Comparison of ENCODE assay signal across 8 mouse cellular contexts in genomic region chr2:30133613-30134377, GRCm38 (mm10). TPM values are rescaled to one million over a fixed set of nuclear protein-coding genes. Genes with fewer than 3 reads are reported as not detected.
DNase-seq lines count a peak whose midpoint lies in the region; ATAC-seq lines count a peak whose summit lies in the region.

TSS of gene Tbc1d13 (plus strand) at chr2:30133746.

- peak within 1 kb of the TSS; percentile 85 for H3K27ac ChIP-seq in hindbrain, embryonic 16.5 days (ENCODE audit: low read depth, low read length)
- H3K27ac ChIP-seq in macrophage: peak within 1 kb of the TSS; percentile 95

- WGBS in hindbrain, embryonic 16.5 days: under 1% methylated on average over 44 of the region's 46 CpGs
- WGBS in macrophage (ENCODE audit: missing documents): under 1% methylated on average over 45 of the region's 46 CpGs

- H3K9me3 ChIP-seq in hindbrain, embryonic 16.5 days (ENCODE audit: control insufficient read depth, low read length): no peaks in the 10 kb centered on the region

- ATAC-seq in hindbrain, embryonic 16.5 days: peak; percentile 96

- no peaks in the 10 kb centered on the region; the same call in 1 of the 2 replicates for H3K36me3 ChIP-seq in hindbrain, embryonic 16.5 days (ENCODE audit: control insufficient read depth, insufficient read depth, low read length)
- H3K36me3 ChIP-seq in macrophage (ENCODE audit: inconsistent target): peaks cover 23% of the 10 kb centered on the region

- H3K79me2 ChIP-seq in macrophage (ENCODE audit: inconsistent target): peaks cover 50% of the 10 kb centered on the region

- H3K9ac ChIP-seq in hindbrain, embryonic 16.5 days (ENCODE audit: low read depth, low read length): peak within 1 kb of the TSS; percentile 87

- DNase-seq in WW6 (ENCODE audit: low read depth, low spot score): peak; percentile 91
- DNase-seq in cerebellum, postnatal 4 days (ENCODE audit: low spot score in 2 of 2): peak; percentile 94 to 97
- peak; percentile 99 for DNase-seq in gastrocnemius, adult 18-20 months (ENCODE audit: low spot score)
- peak; percentile 97 to 99 for DNase-seq in left cerebral cortex, adult 18-20 months (ENCODE audit: low spot score in 2 of 2)
- peak; percentile 98 for DNase-seq in right cerebral cortex, adult 18-20 months
- peak; percentile 91 for DNase-seq in urinary bladder, postnatal 10 days (ENCODE audit: low spot score)

- H3K27me3 ChIP-seq in hindbrain, embryonic 16.5 days (replicated peaks; ENCODE audit: control insufficient read depth, insufficient read depth, low read length): no peaks in the 10 kb centered on the region

- peaks cover 20% of the 10 kb centered on the region for H3K4me1 ChIP-seq in hindbrain, embryonic 16.5 days (ENCODE audit: control insufficient read depth, insufficient read depth, low read depth, low read length)

- peak within 1 kb of the TSS; percentile 90 for H3K4me3 ChIP-seq in hindbrain, embryonic 16.5 days (ENCODE audit: low read length)
- peak within 1 kb of the TSS; percentile 91 for H3K4me3 ChIP-seq in macrophage (ENCODE audit: inconsistent target)

- peak within 1 kb of the TSS; percentile 98 for H3K4me2 ChIP-seq in hindbrain, embryonic 16.5 days (ENCODE audit: low read length)

RNA-seq across cellular contexts. Expression of gene Tbc1d13, which starts in this region (rescaled TPM):
- 10 to 100 TPM; 11.7 to 12.0 TPM for total RNA-seq in gastrocnemius, adult 18-20 months (2021)
- 8.8 and 10.0 TPM in 2 replicates for polyA plus RNA-seq in hindbrain, embryonic 16.5 days (2015; fragmentation: Nextera tagmentation; extraction: Ambion mirVana)
- total RNA-seq in left cerebral cortex, adult 18-20 months (2021): 10 to 100 TPM; 43.7 to 50.5 TPM
- total RNA-seq in macrophage (2018; cell fraction: chromatin; rRNA removed): 100 to 1,000 TPM in 21 of 26 experiments, 10 to 100 TPM in 5; 54.1 to 618 (median 298) TPM
- 100 to 1,000 TPM in 22 of 26 experiments, 10 to 100 TPM in 4; 77.7 to 267 (median 143) TPM for total RNA-seq in macrophage (2018; cell fraction: cytosol; rRNA removed)
- total RNA-seq in macrophage (2018; cell fraction: nucleus; rRNA removed): 100 to 1,000 TPM in 21 of 26 experiments, 10 to 100 TPM in 5; 46.8 to 407 (median 237) TPM
- polyA plus RNA-seq in macrophage (2018): 79.6 to 115 TPM (median 108 TPM) in 3 replicates

Comparison
In these comparisons a context has a peak if more than half of its experiments do, and no peak if none do; other contexts are left out.
1. Peak in every context shown above with its lines: DNase-seq, ATAC-seq, H3K4me3 ChIP-seq and H3K27ac ChIP-seq.